Mouse (Mus musculus) MEL (cell line): ENCODE data around the gene Rab3c.

ENCODE experiments used
- CTCF ChIP-seq, 3 experiments: IDR thresholded peaks in 2 of 3; conservative IDR thresholded peaks in 1 of 3; 2 replicates each; pipeline ENCODE4 v1.5.1; 2011 to 2012; ENCODE audit warnings: low read length in 3 of 3, low read depth in 2 of 3, mild to moderate bottlenecking in 2 of 3, improper control_type of control experiment in 1 of 3, inconsistent platforms in 1 of 3, mixed read lengths in 1 of 3, moderate library complexity in 1 of 3; ENCODE audit not compliant: control insufficient read depth in 1 of 3, insufficient read depth in 1 of 3, poor library complexity in 1 of 3, severe bottlenecking in 1 of 3
- E2F4 ChIP-seq: IDR thresholded peaks from 2 replicates; pipeline ENCODE4 v1.6.1; 2011; ENCODE audit warnings: low read depth, low read length, improper control_type of control experiment, borderline replicate concordance
- GABPA ChIP-seq: IDR thresholded peaks from 2 replicates; pipeline ENCODE4 v1.6.1; 2012; ENCODE audit warnings: low read depth, mild to moderate bottlenecking, inconsistent platforms, low read length, improper control_type of control experiment, moderate library complexity
- GATA1 ChIP-seq: IDR thresholded peaks from 2 replicates; pipeline ENCODE4 v1.6.1; 2011; ENCODE audit warnings: low read depth, low read length, improper control_type of control experiment
- JUND ChIP-seq: IDR thresholded peaks from 2 replicates; pipeline ENCODE4 v1.6.1; 2011; ENCODE audit warnings: low read depth, mild to moderate bottlenecking, improper control_type of control experiment, low read length
- MAFK ChIP-seq: IDR thresholded peaks from 2 replicates; pipeline ENCODE4 v1.6.1; 2011; ENCODE audit warnings: low read depth, mild to moderate bottlenecking, low read length, improper control_type of control experiment, borderline replicate concordance
- MAZ ChIP-seq: IDR thresholded peaks from 2 replicates; pipeline ENCODE4 v1.6.1; 2012; ENCODE audit warnings: low read depth, mild to moderate bottlenecking, inconsistent platforms, low read length, improper control_type of control experiment
- POLR2A ChIP-seq, 2 experiments: IDR thresholded peaks; 2 replicates each; pipeline ENCODE4 v1.6.1; 2011 to 2012; ENCODE audit warnings: low read length in 2 of 2, mild to moderate bottlenecking in 2 of 2, control low read depth in 1 of 2, improper control_type of control experiment in 1 of 2, low read depth in 1 of 2, moderate library complexity in 1 of 2; ENCODE audit not compliant: control insufficient read depth in 1 of 2, insufficient read depth in 1 of 2, poor library complexity in 1 of 2

DNA sequence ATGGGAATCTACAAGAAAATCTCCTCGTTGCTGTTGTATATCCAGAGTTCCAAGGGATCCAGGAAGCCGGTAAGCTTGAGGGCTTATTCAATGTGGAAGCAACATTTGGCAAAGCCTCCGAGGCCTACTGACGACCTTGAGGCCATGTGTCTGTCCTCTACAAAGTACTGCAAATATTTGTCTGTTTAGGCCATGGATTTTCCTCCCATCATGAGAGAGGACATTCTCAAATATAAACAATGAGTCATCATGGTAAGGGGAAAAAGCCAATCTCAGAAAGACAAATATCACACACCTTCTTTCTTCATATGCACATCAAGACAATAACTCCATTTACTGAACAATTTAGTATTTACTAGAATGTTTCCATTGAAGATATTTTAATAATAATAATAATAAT, 158.0 kb downstream of the Rab3c start:
- no peak for TF ChIP-seq MAFK
- TF ChIP-seq E2F4 = no peak
- TF ChIP-seq JUND = no peak
- no peak for TF ChIP-seq GATA1
- no peak for TF ChIP-seq POLR2A (IDR thresholded peaks at IDR 0.05; ENCODE audit: control insufficient read depth in 1 of 2, insufficient read depth in 1 of 2, low read depth in 1 of 2, low read length in 2 of 2, poor library complexity in 1 of 2)
- TF ChIP-seq CTCF (IDR thresholded peaks at IDR 0.05 in 2 of 3, conservative IDR thresholded peaks at IDR 0.05 in 1 of 3; ENCODE audit: control insufficient read depth in 1 of 3, insufficient read depth in 1 of 3, low read depth in 2 of 3, low read length in 3 of 3, poor library complexity in 1 of 3, severe bottlenecking in 1 of 3) = no peak
- TF ChIP-seq MAZ = no peak
- TF ChIP-seq GABPA = no peak
